Mouse (Mus musculus) sigmoid colon, adult 10 weeks (tissue): ENCODE measurements around the gene Als2. TPM values are rescaled to one million over a fixed set of nuclear protein-coding genes. Genes with fewer than 3 reads are reported as not detected.

Source experiments
- polyA plus RNA-seq: library from polyadenylated mRNA; stranded (reverse); fragments of 350-450 nt; fragmentation: Illumina TruSeq; extraction: RNeasy Lipid Tissue Mini Kit (QIAGEN cat#74804); gene quantifications from one replicate; pipeline ENCODE4 v1.2.3, GENCODE M21; 2014; ENCODE audit warnings: low read depth, low replicate concordance

Gene Als2
- 5.1 TPM for polyA plus RNA-seq

GRCm38 (mm10) chr1:59236856-59237441 lies at the start of gene Als2:
Gene Als2, minus strand, starts transcription at chr1:59237231.

GRCm38 (mm10) chr1:59256751-59257231 lies 19.8 kb upstream of the Als2 start, which contains the start of gene Cdk15:
Gene Cdk15, plus strand, starts transcription at chr1:59256906.

GRCm38 (mm10) chr1:59163030-59163461 lies 74.0 kb downstream of the Als2 start, which contains the start of gene Mpp4:
Gene Mpp4, minus strand, starts transcription at chr1:59163389.

GRCm38 (mm10) chr1:59119720-59120457 lies 117.1 kb downstream of the Als2 start, which contains the start of gene Tmem237:
Gene Tmem237, minus strand, starts transcription at chr1:59120408.

Other genes with a start within 250 kb of the Als2 start
- gene C2cd6, start 142.3 kb downstream of the Als2 start, polyA plus RNA-seq = not detected
- 6.2 TPM for gene Tmem237, start 116.8 kb downstream of the Als2 start, polyA plus RNA-seq
- gene Mpp4, start 73.8 kb downstream of the Als2 start, polyA plus RNA-seq = 0.13 TPM
- gene Cdk15, start 19.7 kb upstream of the Als2 start, polyA plus RNA-seq = not detected
- gene Fzd7, start 245.2 kb upstream of the Als2 start, polyA plus RNA-seq = 23.3 TPM